Mouse (Mus musculus): Measurements from ENCODE around the gene Zbtb7b. TPM values are rescaled to one million over a fixed set of nuclear protein-coding genes. Genes with fewer than 3 reads are reported as not detected.
A peak's percentile ranks its signal among the peaks of the same experiment; 100 is the strongest.

Zbtb7b gene
- total RNA-seq, 1 experiment from 2014 or later, result 67.1 TPM

DNA sequence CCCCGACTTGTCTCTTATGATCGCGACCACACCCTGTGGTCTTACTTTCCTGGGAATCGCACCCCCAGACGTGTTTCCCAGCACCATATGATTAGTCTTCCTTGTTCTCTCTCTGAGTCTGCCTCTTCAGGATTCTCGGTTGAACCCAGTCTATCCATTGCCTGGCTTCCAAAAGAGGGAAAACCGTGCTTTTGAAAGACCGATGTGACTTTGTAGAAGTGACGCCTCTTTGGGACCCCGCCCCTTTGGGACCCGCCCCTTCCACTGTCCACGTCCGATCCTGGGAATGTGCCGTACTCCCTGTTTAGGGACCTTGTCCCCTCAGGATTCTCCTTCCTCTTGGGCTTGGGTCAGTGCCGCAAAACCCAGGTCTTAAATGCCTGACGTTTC, 24.3 kb upstream of the Zbtb7b start:
- peak; percentile 93 for DNase-seq

DNA sequence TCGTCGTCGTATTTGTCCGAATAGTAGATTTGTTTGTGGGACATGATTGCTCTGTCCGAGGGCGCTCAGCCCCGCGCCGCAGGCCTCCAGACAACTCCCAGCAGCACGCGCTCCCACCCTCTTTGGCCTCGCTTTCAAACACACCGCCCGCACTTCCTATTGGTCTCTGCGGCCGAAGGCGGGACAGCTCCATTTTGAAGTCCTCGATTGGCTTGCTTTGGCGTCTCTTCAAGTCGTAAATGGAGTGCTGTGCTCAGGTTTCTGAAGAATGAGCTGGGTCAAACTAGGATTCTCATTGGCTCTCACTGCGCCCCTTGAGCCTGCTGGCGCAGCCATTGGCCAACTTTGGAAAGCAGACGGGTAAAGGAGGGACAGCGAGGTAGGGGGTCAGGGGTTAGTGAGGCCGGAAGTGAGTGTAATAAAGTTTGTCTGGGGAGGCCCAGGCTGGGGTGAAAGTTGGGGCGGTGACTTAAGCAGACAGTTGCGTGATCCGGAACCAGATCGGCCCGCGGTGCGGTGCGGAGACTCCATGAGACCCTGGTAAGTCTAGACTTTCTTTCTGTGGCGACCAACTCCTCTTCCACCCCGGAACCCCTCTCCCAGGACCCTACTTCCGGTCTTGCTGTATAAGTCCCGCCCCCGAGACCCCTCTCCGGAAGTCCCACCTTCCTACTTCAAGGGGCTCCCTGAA, 23.7 kb upstream of the Zbtb7b start, which contains the start of the genes Cks1b and Shc1:
Cks1b (minus strand) TSS at position 214 of the 691 bp plus-strand sequence.
Shc1 (plus strand) TSS at position 274 of the 691 bp plus-strand sequence.
- peak; percentile 95 for DNase-seq

DNA sequence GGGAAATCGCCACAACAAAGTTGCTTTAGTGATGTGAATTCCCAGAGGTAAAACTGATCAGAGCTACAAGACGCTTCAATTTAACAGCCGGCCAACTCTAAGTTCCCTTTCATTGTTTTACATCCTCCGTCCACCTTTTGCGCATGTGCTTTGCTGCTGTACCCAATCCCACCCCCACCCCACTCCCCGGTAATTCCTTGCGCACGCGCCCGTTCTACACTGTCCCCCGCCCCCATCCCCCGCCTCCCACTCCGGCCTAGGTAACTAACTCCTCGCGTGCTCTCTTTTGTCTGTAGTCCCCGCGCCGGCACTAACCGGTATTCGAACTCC, 23.2 kb upstream of the Zbtb7b start:
- DNase-seq, result no peak

DNA sequence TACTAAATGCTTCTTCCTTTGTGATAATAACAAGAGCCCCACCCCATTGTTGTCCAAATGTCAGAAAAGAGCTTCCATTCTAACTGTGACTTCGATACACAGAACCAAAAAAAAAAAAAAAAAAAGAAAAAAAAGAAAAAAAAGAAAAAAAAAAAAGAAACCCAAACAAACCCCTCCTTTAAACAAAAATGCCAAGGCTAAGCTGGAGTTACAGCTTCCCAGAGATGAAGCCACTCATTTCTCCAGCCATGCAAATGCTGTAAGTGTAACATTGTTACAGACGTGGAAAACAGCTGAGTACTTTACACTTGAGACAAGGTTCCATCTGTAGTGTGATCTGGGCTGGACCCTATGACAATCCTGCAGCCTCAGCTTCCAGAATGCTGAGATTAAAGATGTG, 22.6 kb upstream of the Zbtb7b start:
- no peak for DNase-seq

DNA sequence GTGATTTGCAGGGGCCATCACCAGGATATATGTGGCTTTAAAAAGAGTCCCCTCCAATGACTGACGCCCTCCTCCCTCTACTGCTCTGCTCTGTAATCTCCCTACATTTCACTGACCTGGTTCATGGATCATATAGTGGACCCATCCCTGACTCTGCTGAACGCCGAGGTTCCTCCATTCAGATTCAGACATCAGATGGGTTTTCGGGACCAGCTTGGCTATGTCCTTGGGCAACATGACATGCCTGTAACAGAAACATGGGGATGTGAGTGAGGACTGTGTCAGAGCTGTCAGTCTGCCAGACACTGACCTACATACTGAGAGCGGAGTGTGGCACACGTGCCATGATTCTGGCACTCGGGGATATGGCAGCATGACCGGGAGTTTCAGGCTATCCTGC, 21.6 kb upstream of the Zbtb7b start:
- DNase-seq, result no peak

DNA sequence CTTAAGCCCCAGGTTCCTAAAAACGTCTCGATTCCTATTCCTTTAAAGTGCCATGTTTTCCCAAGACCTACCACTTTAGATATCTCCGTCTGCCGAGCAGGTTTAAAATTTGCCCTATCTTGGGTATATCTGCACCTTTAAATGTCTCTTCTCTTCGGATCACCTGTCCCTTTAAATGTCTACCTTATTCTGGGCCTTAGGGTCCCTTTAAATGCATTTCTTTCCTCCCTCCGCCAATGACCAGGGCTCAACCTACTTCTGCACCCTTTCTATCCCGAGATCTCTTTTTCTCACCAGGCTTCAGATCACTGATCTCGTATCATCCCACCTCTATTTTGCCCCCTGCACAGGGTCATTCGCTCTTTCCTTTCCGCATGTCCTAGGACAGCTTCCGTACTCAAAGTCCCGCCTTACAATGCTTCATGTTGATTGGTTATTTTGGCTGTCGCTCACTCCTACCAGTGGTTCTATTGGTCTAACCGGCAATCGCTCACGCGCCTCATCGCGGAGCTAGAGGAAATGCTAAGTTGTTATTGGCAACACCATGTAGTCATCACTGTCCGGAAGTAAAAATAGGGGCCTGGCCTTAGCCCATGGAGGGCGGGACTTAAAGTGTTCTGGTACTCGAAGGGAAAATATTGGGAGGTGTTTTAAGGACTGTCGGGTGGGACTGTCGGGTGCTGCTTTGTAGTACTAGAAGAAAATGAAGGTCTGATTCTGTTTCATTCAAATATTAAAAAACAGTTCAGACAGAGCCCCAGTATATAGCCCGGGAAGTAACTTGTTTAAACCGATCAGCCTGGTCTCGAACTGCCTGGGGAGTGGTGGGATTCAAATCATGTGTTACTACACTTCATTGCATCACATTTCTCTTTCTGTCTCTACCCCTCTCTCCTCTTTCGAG, 17.2 kb upstream of the Zbtb7b start, which contains the start of gene Flad1:
Flad1 (minus strand) TSS at position 381 of the 904 bp plus-strand sequence.
- DNase-seq, result peak; percentile 96

DNA sequence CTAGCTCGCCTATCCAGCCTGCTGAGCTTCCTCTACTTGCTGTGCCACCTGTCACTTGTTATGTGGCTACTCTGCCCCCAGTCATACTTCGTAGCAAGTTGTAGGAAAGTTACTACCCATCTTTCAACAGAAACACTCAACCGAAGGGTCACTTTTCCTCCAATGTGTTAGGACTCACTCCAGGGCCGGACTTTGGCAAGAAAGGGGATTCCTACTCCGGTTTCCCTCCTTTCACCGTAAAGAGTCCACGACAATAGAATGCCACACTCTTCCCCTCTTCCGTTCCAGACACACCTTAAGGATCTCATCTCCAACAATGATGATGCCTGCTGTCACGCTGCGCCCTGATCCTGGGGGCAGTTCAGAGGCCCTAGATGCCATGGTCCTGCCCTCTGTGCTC, 16.3 kb upstream of the Zbtb7b start:
- DNase-seq, result no peak

DNA sequence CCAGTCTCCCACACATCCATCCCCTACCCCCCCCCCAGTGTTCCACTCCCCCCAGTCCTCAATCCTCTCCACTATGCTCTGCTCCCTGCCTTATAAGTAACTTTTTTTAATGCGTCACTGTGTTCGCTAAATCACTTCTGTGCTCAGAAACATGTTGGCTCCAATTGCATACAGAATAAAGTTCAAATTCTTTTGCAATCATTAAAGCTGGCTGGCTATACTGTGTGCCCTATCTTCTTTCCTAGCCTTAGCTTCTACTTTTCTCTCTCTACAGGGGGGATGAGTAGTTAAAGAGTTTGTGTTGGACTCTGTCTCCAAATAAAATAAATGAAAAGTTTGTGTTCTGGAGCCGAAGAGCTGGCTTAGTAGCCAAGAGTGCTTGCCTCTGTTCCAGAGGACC, 15.1 kb upstream of the Zbtb7b start:
- DNase-seq, result no peak

DNA sequence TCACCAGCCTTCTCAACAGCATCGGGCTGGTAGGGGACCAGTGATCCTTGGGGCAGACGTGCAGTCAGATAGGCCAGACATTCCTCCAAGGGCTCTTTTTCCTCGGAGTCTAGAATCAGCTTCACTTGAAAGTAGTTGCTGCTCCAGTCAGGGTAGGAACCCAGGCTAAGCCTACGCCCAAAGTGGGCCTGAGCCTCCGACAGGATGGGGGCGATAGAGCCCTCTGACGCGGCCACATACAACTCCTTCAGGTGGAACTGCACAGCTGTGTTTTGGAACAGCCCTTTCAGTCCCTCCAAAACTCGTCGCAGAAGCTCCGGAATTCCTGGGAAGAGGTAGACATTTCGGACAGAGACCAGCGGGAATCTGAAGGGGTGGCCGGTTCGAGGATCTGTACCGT, 13.9 kb upstream of the Zbtb7b start:
- no peak for DNase-seq

DNA sequence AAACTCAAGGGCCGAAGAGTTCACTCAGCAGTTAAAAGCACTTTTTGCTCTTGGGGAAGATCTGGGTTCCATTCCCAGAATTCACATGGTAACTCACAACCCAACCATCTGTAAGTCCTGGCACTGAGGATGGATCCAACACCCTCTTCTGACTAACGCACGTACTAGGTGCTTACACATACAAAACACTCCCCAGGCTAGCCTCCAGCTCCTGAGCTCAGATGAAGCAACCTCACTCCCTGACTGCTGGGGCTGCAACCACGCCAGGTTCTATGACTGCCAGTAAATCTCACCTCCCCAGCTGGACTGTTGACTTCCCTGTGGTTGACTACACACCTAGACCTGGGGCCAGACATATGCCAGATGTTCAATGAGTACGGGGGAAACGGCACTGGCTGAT, 12.3 kb upstream of the Zbtb7b start:
- DNase-seq, result no peak

DNA sequence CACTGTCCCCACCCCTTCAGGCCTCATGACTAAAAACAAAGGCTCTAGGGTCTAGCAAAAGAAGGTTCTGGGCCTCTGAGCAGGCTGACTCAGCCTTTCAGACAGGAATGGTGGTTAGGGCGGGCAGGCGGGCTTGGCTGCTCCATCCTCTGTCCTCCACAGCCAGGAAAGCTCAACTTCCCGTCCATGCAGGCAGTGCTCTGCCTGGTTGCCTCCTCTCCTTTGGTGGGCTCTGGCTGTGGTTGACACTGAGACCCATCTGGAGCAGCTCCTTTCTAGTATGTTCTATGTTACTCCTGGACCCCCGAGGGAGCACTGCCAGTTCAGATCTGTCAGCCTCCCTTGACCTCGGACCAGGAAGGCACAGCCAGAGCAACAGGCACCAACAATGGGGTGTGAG, 8.1 kb upstream of the Zbtb7b start, which contains the start of gene Lenep:
Lenep (minus strand) TSS at position 101 of the 400 bp plus-strand sequence.
- DNase-seq, result no peak

DNA sequence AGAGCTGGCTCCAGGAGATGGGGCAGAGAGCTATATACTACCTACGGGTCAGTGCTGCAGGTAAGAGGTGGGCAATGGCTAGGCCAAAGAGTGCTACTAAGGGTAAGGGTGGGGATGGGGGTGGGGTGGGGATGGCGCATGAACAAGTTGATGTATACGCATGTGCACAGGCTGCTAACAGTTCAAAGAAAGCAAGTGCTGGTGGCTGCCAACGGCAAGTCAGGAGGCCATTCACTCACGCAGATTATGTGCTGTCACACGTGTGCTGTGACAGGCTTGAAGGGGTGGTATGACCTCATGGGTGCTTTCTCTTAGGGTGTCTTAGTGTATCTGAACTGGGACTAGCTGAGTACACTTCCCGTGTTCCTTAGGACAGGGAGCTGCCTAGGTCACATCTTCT, 6.8 kb upstream of the Zbtb7b start:
- DNase-seq, result no peak

DNA sequence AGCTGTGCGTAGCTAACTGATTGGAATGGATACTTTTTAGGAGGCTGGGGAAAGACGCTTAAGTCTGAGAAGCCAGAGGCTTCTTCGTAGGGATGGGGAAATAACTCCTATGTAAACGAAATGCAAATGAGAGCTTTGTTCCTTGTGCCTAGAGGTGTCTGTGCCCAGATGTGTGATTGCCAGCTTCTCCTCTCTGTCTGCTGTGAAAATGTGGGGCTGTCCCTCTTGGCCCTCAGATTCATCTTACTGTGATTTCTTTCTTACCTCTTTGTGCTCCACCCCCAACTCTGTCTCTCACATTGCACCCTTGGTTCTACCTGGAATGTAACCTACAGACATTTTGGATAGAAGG, 2.1 kb upstream of the Zbtb7b start:
- no peak for DNase-seq

DNA sequence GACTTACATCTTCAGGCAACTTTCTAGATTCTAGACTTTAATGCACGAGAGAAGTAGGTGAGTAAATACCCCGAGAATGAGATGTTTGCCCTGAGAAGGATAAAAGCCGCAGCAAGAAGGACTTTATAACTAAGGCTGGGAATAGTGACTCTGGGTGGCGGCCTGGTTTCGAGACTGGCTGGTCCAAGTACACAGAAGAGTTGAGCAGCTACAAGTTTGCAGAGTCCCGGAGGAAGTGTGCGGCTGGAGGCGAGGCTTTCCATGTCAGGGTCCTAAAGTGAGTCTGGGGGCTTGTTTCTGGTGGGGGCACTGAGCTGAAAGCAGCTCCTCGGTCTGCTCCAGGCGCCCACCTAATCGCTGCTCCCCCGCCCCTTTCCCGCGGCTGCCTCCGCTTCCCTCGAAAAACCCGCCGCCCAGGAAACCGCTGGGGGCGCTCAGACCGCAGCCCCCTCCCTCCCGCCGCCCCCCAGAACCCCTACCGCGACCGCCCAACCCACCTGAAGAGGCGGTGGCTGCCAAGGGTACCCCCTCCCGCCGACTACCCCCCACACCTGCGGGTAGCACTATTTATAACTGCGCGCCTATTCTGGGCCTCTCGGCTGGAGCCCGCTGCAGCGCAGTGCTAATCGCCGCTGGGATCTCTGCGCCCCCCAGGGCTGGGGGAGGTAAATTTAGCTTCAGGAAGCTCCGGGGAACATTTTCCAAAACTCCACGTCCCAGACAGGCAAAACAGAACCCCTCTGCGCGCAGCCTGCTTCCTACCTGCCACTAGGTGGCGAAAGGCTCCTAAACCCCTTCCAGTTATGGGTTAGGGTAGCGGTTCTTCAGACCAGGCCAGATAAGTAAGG, 1.5 kb upstream of the Zbtb7b start:
- DNase-seq, result peak; percentile 82

DNA sequence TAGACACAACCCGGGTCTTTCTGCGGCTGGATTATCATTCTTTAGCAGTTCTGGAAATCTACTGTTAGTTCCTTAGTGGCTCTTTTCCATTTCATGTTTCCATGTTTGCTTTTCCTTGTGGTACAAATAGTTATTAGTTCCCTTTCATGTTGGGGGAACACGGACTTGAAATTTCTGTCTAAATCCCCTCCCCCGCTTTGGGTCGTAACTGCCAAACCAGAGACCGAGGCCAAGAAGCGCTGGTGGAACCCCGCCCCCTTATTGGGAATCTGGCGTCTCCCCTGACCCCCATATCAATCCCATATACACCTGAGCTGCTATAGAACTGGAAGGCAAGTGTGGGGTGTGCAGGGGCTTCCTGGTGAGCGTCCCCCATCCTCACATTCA, 836 bp upstream of the Zbtb7b start:
- no peak for DNase-seq

DNA sequence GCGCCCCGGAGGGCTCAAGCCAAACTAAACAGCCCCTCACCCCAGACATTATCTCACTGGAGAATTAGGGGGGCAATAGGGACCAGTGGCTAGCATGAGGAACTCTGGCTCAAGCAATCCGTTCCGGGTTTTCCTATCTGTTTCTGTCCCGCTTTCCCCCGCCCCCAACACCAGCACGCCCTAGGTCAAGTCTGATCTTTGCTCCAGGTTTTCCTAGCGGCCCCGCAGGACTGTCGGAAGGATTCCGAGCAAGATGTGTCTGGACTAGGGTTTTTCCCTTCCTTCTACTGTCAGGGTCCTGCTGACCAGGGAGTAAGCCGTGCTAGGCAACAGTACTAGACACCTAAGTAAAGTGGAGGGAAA, 299 bp upstream of the Zbtb7b start:
- peak; percentile 92 for DNase-seq

DNA sequence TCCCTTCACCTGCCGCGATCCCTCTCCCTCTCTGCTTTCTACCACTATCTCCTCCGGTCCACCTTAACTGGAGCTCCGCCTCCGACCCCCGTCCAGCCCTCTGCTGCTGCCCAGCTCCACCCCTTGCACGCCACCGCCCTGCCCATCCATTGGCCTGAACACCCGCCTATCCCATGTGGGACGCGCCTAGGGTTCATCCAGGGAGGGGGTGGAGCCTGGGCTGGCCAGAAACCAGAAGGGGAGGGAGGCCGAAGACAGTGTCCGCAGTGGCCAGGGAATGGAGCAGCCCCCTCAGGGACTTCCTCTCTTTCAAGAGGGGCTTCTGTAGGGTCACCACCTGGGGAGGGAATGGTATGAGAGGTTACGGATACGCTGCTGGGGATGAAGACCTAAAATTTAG, 971 bp downstream of the Zbtb7b start:
- peak; percentile 100 for DNase-seq

DNA sequence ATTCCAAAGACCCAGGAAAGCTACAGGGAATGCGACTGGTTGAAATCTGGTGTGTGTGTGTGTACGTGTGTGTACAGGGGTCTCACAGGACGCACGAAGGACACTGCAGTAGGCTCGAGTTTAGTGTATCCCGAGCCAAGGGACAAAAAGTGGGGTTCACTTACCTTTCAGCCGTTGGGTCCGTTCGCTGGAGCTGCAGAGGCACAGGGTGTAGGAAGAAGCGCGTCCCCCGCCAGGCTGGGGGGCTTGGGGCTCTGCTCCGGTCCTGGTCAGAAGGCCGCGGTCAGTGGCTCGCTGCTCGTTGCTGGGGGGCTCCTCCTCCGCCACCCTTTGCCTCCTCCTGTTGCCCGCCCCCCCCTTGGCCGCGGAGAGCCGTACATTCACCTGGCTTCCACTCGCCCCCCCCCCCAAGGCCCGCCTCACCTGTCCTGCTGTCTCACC, 1.7 kb downstream of the Zbtb7b start:
- peak; percentile 65 for DNase-seq

DNA sequence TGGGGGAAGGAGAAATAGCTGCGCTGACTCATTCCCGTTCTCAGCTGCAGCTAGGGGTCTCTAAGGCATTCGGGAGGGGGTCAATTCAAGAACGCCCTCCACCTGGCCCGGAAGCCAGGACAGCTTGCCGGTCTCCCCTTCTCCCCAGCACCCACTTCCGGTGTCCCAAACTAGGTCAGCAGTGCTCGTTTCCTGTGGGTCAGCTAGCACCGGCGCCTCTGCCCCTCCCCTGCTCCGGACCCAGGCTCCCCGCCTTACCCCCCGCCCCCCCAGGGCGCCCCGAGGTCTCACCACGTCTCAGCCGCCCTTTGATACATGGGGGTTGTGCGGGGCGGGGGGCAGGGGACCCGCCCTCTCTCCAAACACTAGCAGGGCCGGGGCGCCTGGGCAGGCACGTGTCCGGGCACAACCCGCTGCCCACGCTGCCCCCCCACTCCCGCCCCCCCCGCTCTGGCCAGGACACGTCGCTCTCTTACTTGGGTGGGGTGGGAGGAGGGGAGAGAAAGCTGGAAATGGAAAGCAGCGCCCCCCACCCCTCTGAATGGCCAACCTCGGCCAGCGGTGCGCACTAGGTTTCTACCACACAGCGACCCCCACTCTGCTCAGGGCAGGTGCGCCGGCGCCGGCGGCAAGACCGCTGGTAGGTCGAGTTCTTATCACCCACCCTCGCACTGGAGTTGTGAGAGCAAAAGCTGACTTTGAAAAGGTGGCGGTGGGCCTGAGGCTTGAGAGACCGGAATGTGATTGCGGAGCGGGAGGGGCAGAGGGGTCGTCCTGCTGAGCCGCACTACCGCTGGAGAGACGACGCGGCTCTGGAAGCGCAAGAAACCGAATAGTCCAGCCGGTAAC, 2.7 kb downstream of the Zbtb7b start:
- peak; percentile 90 for DNase-seq

DNA sequence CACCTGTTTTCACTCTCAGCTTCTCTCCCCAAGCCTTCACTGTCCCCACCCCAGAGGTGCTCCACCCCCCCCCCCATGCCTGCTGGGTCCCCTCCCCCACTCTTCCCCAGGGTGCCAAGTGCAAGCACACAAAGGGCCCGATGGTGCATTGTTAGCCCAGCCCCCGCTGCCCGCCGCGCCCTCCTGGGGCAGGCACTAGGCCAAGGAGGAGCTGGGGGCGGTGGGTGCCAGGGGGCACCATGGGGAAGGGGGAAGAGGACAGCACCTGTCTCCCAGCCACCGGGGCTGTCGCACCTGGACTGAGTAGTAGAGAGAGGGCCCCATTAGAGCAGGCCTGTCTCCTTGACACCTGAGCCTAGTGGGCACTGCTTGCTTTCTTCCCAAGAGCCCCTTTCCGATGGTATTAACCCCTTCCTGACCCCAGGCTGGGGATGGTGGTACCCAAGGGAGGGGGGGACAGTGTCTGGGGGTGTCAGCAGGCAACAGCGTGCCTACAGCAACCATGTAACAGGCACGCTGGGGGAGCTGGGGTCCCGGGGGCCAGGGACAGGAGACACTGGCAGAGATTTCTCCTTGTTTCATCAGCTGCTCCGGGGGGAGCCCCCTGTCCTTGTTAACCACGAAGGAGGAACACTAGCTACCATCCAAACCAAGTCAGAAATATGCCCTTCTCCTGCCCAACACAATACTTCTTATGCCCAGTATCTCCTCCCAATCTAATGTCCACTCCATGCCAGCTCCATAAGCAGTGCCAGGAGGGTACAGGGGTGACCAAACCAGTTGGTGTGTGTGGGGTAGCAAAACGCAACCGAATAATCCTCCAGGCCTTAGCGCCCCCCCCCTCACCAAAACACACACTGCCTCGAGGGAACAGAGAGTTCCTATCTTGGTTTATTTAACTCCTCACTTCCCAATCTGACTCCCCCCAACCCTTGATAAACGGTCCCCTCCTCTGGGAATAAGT, 3.6 kb downstream of the Zbtb7b start:
- DNase-seq, result peak; percentile 69
